Mouse (Mus musculus) erythroblast, embryonic 14.5 days (primary cell): ENCODE results near the gene Ppp1r11.

Experiments used
- GATA1 ChIP-seq: IDR thresholded peaks from 2 replicates; pipeline ENCODE4 v1.6.1; 2012; ENCODE audit warnings: low read length, inconsistent platforms, mixed read lengths
- TAL1 ChIP-seq: IDR thresholded peaks from 3 replicates; pipeline ENCODE4 v1.6.1; 2012; ENCODE audit warnings: low read length, inconsistent platforms, mixed read lengths

- no peak for TF ChIP-seq GATA1
- no peak for TF ChIP-seq TAL1
Observed at GRCm38 (mm10) chr17:36997033-36997735, 45.6 kb upstream of the Ppp1r11 start.
